Mouse (Mus musculus) lung, embryonic 16.5 days (tissue): ENCODE results near the gene Lama2. TPM values are rescaled to one million over a fixed set of nuclear protein-coding genes. Genes with fewer than 3 reads are reported as not detected.

Experiments used
- ATAC-seq: fragments of 200-750 bp; cut with Nextera tagmentation; 2 replicates; pipeline ENCODE4 v1.8.0; 2017; ENCODE audit warnings: low read depth, mild to moderate bottlenecking, moderate library complexity
- H3K27ac ChIP-seq: fragments of 300-500 bp; sonication (generic); 2 replicates; pipeline ENCODE4 v1.5.1; 2014; ENCODE audit warnings: mild to moderate bottlenecking, control low read depth, low read length
- H3K27me3 ChIP-seq: fragments of 300-500 bp; sonication (generic); 2 replicates; pipeline ENCODE4 v1.6.1; 2014; ENCODE audit warnings: low read depth, low read length, mixed read lengths; ENCODE audit not compliant: control insufficient read depth, insufficient read depth
- H3K36me3 ChIP-seq: fragments of 300-500 bp; sonication (generic); 2 replicates; pipeline ENCODE4 v1.6.1; 2014; ENCODE audit warnings: low read length; ENCODE audit not compliant: control insufficient read depth, insufficient read depth
- H3K4me1 ChIP-seq: fragments of 300-500 bp; sonication (generic); replicated peaks from 2 replicates; pipeline ENCODE4 v1.6.1; 2014; ENCODE audit warnings: low read length, mixed read lengths; ENCODE audit not compliant: control insufficient read depth, insufficient read depth
- H3K4me2 ChIP-seq: fragments of 300-500 bp; sonication (generic); 2 replicates; pipeline ENCODE4 v1.6.1; 2014; ENCODE audit warnings: low read depth, low read length, control low read depth
- H3K4me3 ChIP-seq: fragments of 300-500 bp; sonication (generic); 2 replicates; pipeline ENCODE4 v1.5.1; 2014; ENCODE audit warnings: mild to moderate bottlenecking, low read length, control low read depth
- H3K9ac ChIP-seq: fragments of 300-500 bp; sonication (generic); 2 replicates; pipeline ENCODE4 v1.6.1; 2014; ENCODE audit warnings: low read length, control low read depth
- H3K9me3 ChIP-seq: fragments of 300-500 bp; sonication (generic); 2 replicates; pipeline ENCODE4 v1.6.1; 2016; ENCODE audit warnings: low read length; ENCODE audit not compliant: control insufficient read depth
- WGBS: fragments of 180-500 bp; shearing (Covaris S2); extraction: QIAGEN DNeasy Blood & Tissue Kit; methylation state at CpG from one replicate; pipeline ENCODE4 v1.1.7; 2014; 5-methylcytosine and 5-hydroxymethylcytosine counted together
- polyA plus RNA-seq: library from polyadenylated mRNA; unstranded; fragments of >200 nt; fragmentation: Nextera tagmentation; extraction: Ambion mirVana; gene quantifications from 2 replicates; pipeline ENCODE4 v1.2.1, GENCODE M21; 2015

Lama2 gene
- polyA plus RNA-seq, 1 experiment from 2014 or later: 13.6 TPM

DNA sequence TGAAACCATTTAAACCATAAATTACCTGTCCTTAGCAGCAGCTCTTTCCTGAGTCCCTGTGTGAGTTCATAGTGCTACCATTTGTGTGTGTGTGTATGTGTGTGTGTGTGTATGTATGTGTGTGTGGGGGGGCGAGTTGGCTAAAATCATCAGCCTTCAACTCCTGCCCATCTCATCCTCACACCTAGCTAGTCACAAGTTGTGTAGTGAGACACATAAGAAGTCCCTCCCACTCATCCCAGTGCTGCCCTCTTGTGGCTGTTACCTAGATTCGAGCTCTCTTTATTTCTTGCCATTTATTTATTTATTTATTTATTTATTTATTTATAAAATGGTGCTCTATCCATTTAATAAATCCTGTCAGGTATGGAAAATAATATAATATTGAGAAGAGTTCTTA lies 457.2 kb downstream of the Lama2 start:
- Histone ChIP-seq H3K36me3 (no peaks in the 10 kb centered on the region), H3K4me2 (no peak overlapping the region), H3K4me3 (no peak overlapping the region), H3K27me3 (no peaks in the 10 kb centered on the region), H3K27ac (no peak overlapping the region), H3K9me3 (no peaks in the 10 kb centered on the region), H3K9ac (no peak overlapping the region), H3K4me1 (no peaks in the 10 kb centered on the region)
- ATAC-seq: no peak
- WGBS: 84% methylated on average over 2 of the region's 2 CpGs

DNA sequence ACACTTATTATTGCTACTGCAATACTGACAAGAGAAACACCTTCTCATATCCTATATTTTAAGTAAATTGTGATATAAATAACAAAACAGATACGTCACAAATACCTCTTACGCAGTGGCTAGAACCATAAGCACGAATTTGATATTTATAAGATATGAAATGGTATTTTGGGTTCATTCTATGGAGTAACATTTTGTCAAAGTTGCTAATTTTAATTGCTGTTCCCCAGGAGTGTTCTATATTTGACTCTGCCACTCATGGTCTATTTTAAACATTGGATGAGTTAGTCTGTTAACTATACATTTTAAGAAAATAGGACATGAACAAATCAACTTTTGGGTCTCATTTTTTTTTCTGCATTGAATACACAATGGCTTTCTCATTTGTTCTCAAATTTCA lies 469.3 kb downstream of the Lama2 start:
- Histone ChIP-seq H3K27ac (no peak overlapping the region), H3K4me1 (0 out of 2 replicates have a peak, but pooled peaks cover 2% of the 10 kb centered on the region), H3K9me3 (no peaks in the 10 kb centered on the region), H3K4me3 (no peak overlapping the region), H3K4me2 (no peak overlapping the region), H3K9ac (no peak overlapping the region), H3K36me3 (no peaks in the 10 kb centered on the region), H3K27me3 (no peaks in the 10 kb centered on the region)
- 80% methylated on average over 3 of the region's 3 CpGs for WGBS
- no peak for ATAC-seq

DNA sequence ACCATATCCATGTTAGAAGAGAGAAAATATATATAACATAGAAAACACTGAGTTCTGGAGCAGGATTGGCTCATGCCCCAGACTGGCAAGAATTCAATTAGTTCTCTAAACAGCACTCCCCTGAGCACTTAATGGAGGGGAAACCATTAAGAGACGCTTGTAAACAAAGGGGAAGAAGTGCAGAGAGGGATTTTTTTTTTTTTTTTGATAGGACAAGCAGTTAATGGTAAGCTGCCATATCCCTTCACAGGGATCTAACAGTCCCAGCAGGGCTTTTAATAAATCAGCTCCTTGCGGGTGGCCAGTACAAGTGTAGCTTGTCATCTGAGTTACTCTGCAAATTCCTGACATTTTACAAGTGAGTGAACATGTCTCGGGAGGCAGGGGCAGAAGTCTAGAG lies 479.1 kb downstream of the Lama2 start:
- Histone ChIP-seq H3K4me2 (no peak overlapping the region), H3K9ac (no peak overlapping the region), H3K27me3 (no peaks in the 10 kb centered on the region), H3K36me3 (no peaks in the 10 kb centered on the region), H3K4me1 (no peaks in the 10 kb centered on the region), H3K4me3 (no peak overlapping the region), H3K27ac (no peak overlapping the region), H3K9me3 (no peaks in the 10 kb centered on the region)
- ATAC-seq: peak; percentile 54
- 11% methylated on average over 3 of the region's 3 CpGs for WGBS

DNA sequence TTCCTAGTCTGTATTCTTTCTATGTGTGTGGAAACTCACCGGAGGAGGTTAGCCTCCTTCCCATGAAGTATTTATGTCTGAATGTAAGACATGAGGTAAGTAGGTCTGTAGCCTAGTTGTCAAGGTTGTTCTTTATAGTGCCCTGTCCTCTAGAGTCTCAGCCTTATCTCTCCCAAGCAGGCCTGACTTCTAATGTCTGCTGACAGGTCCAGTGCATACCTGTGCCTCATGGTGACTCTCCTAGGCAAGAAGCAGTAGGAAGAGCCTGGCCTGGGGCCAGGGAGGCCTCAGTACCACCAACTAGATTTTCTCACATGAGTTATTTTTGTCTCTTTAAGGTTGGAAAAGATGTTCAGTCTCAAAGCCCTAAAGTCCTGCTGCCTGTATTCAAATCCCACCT lies 483.8 kb downstream of the Lama2 start:
- 92% methylated on average over 1 of the region's 1 CpGs for WGBS
- Histone ChIP-seq H3K27ac (no peak overlapping the region), H3K4me3 (no peak overlapping the region), H3K4me1 (0 out of 2 replicates have a peak, but pooled peaks cover 5% of the 10 kb centered on the region), H3K36me3 (no peaks in the 10 kb centered on the region), H3K4me2 (no peak overlapping the region), H3K9me3 (no peaks in the 10 kb centered on the region), H3K27me3 (no peaks in the 10 kb centered on the region), H3K9ac (no peak overlapping the region)
- no peak for ATAC-seq

DNA sequence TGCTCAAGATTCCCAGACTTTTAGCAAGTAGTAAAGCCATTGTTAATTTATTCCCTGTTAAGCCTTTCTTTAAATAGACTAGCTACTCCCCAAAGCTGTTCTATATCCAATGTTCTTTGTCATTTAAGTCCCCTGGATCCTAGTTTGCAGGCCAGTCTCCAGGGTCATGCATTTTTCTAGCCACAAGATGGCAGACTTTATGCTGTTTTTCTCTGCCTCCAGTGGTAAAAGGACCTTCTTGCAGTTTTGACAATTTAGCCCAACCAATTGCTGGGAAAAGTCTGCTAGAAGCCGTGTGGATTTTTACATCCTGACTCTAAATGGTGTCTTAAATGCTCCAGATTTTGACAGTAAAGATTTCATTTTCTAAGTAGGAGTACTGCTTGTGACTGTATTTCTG lies 486.4 kb downstream of the Lama2 start:
- Histone ChIP-seq H3K4me3 (no peak overlapping the region), H3K27ac (no peak overlapping the region), H3K9me3 (no peaks in the 10 kb centered on the region), H3K4me1 (0 out of 2 replicates have a peak, but pooled peaks cover 5% of the 10 kb centered on the region), H3K9ac (no peak overlapping the region), H3K4me2 (no peak overlapping the region), H3K27me3 (no peaks in the 10 kb centered on the region), H3K36me3 (no peaks in the 10 kb centered on the region)
- ATAC-seq: peak; percentile 69
- 7% methylated on average over 1 of the region's 1 CpGs for WGBS

DNA sequence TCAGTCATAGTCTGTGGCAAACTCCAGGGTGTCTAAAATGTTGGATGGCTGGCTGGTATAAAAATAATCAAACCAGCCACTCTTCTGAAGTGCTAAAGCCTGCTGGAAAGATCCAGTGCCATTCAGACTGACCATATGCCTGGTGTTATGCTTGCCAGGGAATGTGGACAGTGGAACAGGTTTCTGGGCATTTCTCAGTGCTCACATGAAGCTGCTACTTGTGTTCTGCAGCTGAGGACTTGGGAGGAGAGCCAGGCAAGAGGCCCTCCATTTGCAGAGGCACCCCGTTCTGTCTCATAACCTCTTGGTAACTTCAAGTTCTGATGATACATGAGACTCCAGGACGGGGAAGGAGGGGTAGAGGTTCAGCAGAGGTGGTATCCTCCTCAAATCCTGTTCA lies 492.1 kb downstream of the Lama2 start:
- Histone ChIP-seq H3K4me1 (no peaks in the 10 kb centered on the region), H3K4me3 (no peak overlapping the region), H3K27ac (no peak overlapping the region), H3K9ac (no peak overlapping the region), H3K4me2 (no peak overlapping the region), H3K27me3 (no peaks in the 10 kb centered on the region), H3K9me3 (no peaks in the 10 kb centered on the region), H3K36me3 (no peaks in the 10 kb centered on the region)
- WGBS: 55% methylated on average over 2 of the region's 2 CpGs
- no peak for ATAC-seq

DNA sequence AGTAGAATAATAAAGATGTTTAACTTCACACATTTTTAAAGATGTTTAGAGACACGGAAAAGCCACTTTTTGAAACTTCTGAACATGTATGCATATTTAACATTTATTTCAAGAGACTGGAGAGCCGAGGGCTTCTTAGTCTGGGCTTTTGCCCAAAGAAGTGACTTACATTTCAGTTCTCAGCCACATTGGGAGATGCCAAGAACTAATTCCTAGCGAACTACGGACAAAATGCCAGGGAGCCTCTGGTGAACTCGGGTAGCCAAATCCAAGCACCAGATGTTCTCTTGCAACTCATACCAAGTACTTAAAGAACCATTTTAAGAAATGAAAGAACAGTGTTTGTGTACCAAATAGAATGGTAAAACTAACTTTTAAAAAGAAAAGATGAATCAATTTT lies 495.8 kb downstream of the Lama2 start:
- 0 out of 2 replicates have a peak, but pooled peaks have one; percentile 31 for ATAC-seq
- H3K4me1 ChIP-seq: no peaks in the 10 kb centered on the region
- no peak overlapping the region for H3K27ac ChIP-seq
- no peaks in the 10 kb centered on the region for H3K27me3 ChIP-seq
- no peaks in the 10 kb centered on the region for H3K9me3 ChIP-seq
- no peak overlapping the region for H3K4me2 ChIP-seq
- 49% methylated on average over 5 of the region's 5 CpGs for WGBS
- no peaks in the 10 kb centered on the region for H3K36me3 ChIP-seq
- no peak overlapping the region for H3K4me3 ChIP-seq
- H3K9ac ChIP-seq: no peak overlapping the region

DNA sequence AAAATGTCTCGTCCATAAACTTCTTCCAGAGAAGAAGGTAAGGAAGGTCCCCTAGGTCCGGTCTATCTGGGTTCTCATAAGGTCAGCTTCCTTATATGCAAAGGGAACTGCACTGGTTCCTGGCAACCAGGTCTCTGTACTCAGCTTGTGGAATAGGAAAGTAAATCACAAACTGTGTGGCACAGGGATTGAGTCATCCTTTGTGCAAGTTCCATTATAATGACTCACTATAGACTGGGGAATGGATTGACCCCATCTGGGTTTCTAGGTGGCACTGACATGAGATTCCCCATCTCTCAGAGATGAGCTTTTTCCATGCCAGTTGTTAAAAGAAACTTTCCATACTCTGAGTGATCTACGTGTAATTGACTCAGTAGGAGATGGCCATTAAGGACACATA lies 501.7 kb downstream of the Lama2 start:
- H3K27me3 ChIP-seq: no peaks in the 10 kb centered on the region
- no peak overlapping the region for H3K4me2 ChIP-seq
- H3K9me3 ChIP-seq: no peaks in the 10 kb centered on the region
- H3K27ac ChIP-seq: no peak overlapping the region
- H3K9ac ChIP-seq: no peak overlapping the region
- H3K36me3 ChIP-seq: no peaks in the 10 kb centered on the region
- WGBS: 79% methylated on average over 3 of the region's 3 CpGs
- no peak overlapping the region for H3K4me3 ChIP-seq
- no peak for ATAC-seq
- H3K4me1 ChIP-seq: no peaks in the 10 kb centered on the region

DNA sequence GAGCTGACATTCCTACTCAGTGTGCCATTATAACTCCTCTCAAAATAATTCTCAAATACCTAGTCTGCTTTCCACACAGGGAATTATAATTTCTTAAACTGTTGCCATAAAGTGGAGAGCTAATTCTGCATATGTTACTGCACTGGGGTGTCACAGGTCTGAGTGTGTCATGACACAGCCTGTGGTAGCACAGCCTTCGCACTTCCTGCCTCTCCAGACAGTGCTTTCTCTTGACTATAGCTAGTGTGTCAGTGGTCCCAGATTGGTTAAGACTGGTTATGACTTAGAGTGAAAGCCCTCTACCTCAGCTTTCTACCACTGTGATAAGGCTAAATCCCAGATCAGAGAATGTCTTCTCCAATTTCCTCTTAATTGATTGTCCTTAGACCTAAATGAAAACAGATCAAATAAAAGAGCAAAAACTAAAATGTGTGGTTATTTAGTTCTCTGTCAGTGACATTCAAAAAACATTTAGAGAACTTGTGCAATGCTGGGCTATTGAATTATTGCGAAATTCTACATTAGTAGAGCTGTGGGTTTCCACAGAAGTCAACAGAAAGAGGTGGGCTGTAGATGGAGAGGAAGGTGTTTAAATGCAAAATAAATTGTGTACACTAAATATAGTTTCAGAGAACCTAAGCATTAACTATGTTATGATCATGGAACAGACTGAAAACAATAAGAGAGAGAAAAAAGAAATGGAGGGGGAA lies 502.5 kb downstream of the Lama2 start:
- ATAC-seq: no peak
- H3K4me2 ChIP-seq: no peak overlapping the region
- no peaks in the 10 kb centered on the region for H3K9me3 ChIP-seq
- no peak overlapping the region for H3K27ac ChIP-seq
- no peak overlapping the region for H3K9ac ChIP-seq
- no peaks in the 10 kb centered on the region for H3K27me3 ChIP-seq
- H3K36me3 ChIP-seq: no peaks in the 10 kb centered on the region
- H3K4me1 ChIP-seq: no peaks in the 10 kb centered on the region
- WGBS: 74% methylated on average over 2 of the region's 2 CpGs
- no peak overlapping the region for H3K4me3 ChIP-seq

DNA sequence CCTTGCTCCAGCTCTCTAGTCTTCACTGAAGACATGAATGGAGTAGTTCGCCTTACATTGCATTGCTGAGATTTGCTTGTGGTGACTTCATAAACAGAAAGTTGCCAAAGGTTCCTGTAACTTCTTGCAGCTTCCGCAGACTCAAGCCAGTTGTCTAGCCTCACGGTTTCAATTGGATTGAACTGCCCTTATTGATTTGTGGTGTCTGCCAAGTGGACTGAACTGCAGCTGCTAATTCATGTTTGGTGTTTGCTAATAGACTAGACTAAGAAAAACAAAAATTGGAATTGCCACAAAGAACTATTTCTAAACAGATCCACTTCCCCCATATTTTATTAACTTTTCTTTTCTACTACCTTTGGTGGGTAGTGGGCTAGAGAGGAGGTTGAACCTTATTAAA lies 505.4 kb downstream of the Lama2 start:
- Histone ChIP-seq H3K4me3 (no peak overlapping the region), H3K36me3 (no peaks in the 10 kb centered on the region), H3K4me2 (no peak overlapping the region), H3K27me3 (no peaks in the 10 kb centered on the region), H3K9me3 (no peaks in the 10 kb centered on the region), H3K4me1 (no peaks in the 10 kb centered on the region), H3K27ac (no peak overlapping the region), H3K9ac (no peak overlapping the region)
- WGBS: 89% methylated on average over 3 of the region's 3 CpGs
- ATAC-seq: no peak
